Mouse (Mus musculus) layer of hippocampus, adult 9-11 months (tissue): ENCODE data around the gene Ldhd.
A peak's percentile ranks its signal among the peaks of the same experiment; 100 is the strongest.

ENCODE experiments used
- DNase-seq: peaks from one replicate; pipeline ENCODE4 v3.0.0; 2022

The Ldhd gene

GRCm38 (mm10) chr8:111626933-111627332, 3.2 kb downstream of the Ldhd start:
- DNase-seq = no peak

- no peak for DNase-seq
Measured at GRCm38 (mm10) chr8:111626528-111626820, 3.7 kb downstream of the Ldhd start.

- DNase-seq = peak; percentile 52
Measured at GRCm38 (mm10) chr8:111625694-111626527, 4.3 kb downstream of the Ldhd start.

- no peak for DNase-seq
Measured at GRCm38 (mm10) chr8:111624853-111625221, 5.3 kb downstream of the Ldhd start.

- peak; percentile 74 for DNase-seq
Measured at GRCm38 (mm10) chr8:111624081-111624852, 5.9 kb downstream of the Ldhd start.

- no peak for DNase-seq
Measured at GRCm38 (mm10) chr8:111622553-111622952, 7.6 kb downstream of the Ldhd start.

GRCm38 (mm10) chr8:111622104-111622503, 8.1 kb downstream of the Ldhd start:
- DNase-seq = no peak

- no peak for DNase-seq
Measured at GRCm38 (mm10) chr8:111619936-111620335, 10.2 kb downstream of the Ldhd start.

GRCm38 (mm10) chr8:111618273-111618672, 11.9 kb downstream of the Ldhd start:
- DNase-seq = no peak

GRCm38 (mm10) chr8:111617812-111618211, 12.4 kb downstream of the Ldhd start:
- DNase-seq = no peak

- no peak for DNase-seq
Measured at GRCm38 (mm10) chr8:111614786-111615701, 15.1 kb downstream of the Ldhd start.

- DNase-seq = no peak
Measured at GRCm38 (mm10) chr8:111613181-111613580, 17.0 kb downstream of the Ldhd start.

GRCm38 (mm10) chr8:111607414-111607813, 22.8 kb downstream of the Ldhd start:
- DNase-seq = no peak

GRCm38 (mm10) chr8:111606961-111607360, 23.2 kb downstream of the Ldhd start:
- no peak for DNase-seq

- DNase-seq = no peak
Measured at GRCm38 (mm10) chr8:111604986-111605385, 25.2 kb downstream of the Ldhd start.

GRCm38 (mm10) chr8:111602050-111602449, 28.1 kb downstream of the Ldhd start:
- DNase-seq = peak; percentile 65

GRCm38 (mm10) chr8:111599707-111600444, 30.3 kb downstream of the Ldhd start:
- no peak for DNase-seq

GRCm38 (mm10) chr8:111597310-111597709, 32.9 kb downstream of the Ldhd start:
- no peak for DNase-seq

GRCm38 (mm10) chr8:111596485-111596821, 33.7 kb downstream of the Ldhd start:
- no peak for DNase-seq

GRCm38 (mm10) chr8:111595712-111596484, 34.3 kb downstream of the Ldhd start:
- DNase-seq = peak; percentile 51

- DNase-seq = no peak
Measured at GRCm38 (mm10) chr8:111594951-111595350, 35.2 kb downstream of the Ldhd start.
